ENCODE assay signal across 13 mouse cellular contexts in genomic region chr6:137696445-137697204, GRCm38 (mm10). TPM values are rescaled to one million over a fixed set of nuclear protein-coding genes. Genes with fewer than 3 reads are reported as not detected.
DNase-seq lines count a peak whose midpoint lies in the region; ATAC-seq and TF ChIP-seq lines count a peak whose summit lies in the region.
"Had no signal": no experiment of that assay in that cellular context is flagged by ENCODE, and none has a peak within 500 bp of the region (broad histone marks: within the 10 kb centered on the region; RNA-seq: fewer than 3 reads in every experiment).

No protein-coding gene starts in this region.

- no peak for TF ChIP-seq POLR2A in lung, adult 2 months (IDR thresholded peaks at IDR 0.05; ENCODE audit: borderline replicate concordance, extremely low read depth, low read depth, low read length)
- no peak for TF ChIP-seq POLR2A in small intestine, adult 2 months (IDR thresholded peaks at IDR 0.05; ENCODE audit: low read depth, low read length)

- H3K36me3 ChIP-seq in lung, embryonic 15.5 days, result no peaks in the 10 kb centered on the region
- H3K36me3 ChIP-seq in liver, embryonic 13.5 days, result no peaks in the 10 kb centered on the region
- H3K36me3 ChIP-seq in small intestine, adult 2 months (ENCODE audit: control insufficient read depth, insufficient read depth, low read length), result no peaks in the 10 kb centered on the region
- no peaks in the 10 kb centered on the region for H3K36me3 ChIP-seq in forebrain, embryonic 12.5 days (replicated peaks)
- H3K36me3 ChIP-seq: hindbrain, embryonic 10.5 days; neural tube, embryonic 12.5 days had no signal

- peak overlapping the region; percentile 20; the same call in 1 of the 2 replicates for H3K27ac ChIP-seq in gastrocnemius, adult 2 months
- peak overlapping the region; percentile 50 for H3K27ac ChIP-seq in lung, embryonic 15.5 days
- H3K27ac ChIP-seq in liver, embryonic 13.5 days, result no peak overlapping the region
- H3K27ac ChIP-seq in small intestine, adult 2 months (ENCODE audit: insufficient read depth, low read depth, low read length), result 0 out of 2 replicates have a peak overlapping the region, but pooled peaks have one; percentile 9
- H3K27ac ChIP-seq in forebrain, embryonic 12.5 days, result no peak overlapping the region
- H3K27ac ChIP-seq: hindbrain, embryonic 10.5 days; neural tube, embryonic 12.5 days had no signal

- H3K27me3 ChIP-seq in lung, embryonic 15.5 days, result no peaks in the 10 kb centered on the region
- H3K27me3 ChIP-seq in liver, embryonic 13.5 days, result no peaks in the 10 kb centered on the region
- H3K27me3 ChIP-seq in small intestine, adult 2 months (ENCODE audit: control insufficient read depth, insufficient read depth, low read length), result no peaks in the 10 kb centered on the region
- H3K27me3 ChIP-seq in forebrain, embryonic 12.5 days, result peaks cover 5% of the 10 kb centered on the region; the same call in 1 of the 2 replicates
- H3K27me3 ChIP-seq: neural tube, embryonic 12.5 days had no signal

- WGBS in lung, embryonic 15.5 days, result 61% methylated on average over 8 of the region's 8 CpGs
- 39% methylated on average over 8 of the region's 8 CpGs for WGBS in lung, adult 2 months
- 35% methylated on average over 8 of the region's 8 CpGs for WGBS in liver, embryonic 13.5 days (ENCODE audit: insufficient replicate concordance)
- WGBS in small intestine, adult 2 months, result 55% methylated on average over 8 of the region's 8 CpGs
- WGBS in forebrain, embryonic 12.5 days, result 69% methylated on average over 8 of the region's 8 CpGs

- no peak overlapping the region for H3K4me3 ChIP-seq in gastrocnemius, adult 2 months
- no peak overlapping the region for H3K4me3 ChIP-seq in lung, embryonic 15.5 days
- H3K4me3 ChIP-seq in lung, adult 2 months (replicated peaks; ENCODE audit: extremely low read depth, low read depth, low read length), result no peak overlapping the region
- H3K4me3 ChIP-seq in liver, embryonic 13.5 days (replicated peaks), result no peak overlapping the region
- H3K4me3 ChIP-seq in small intestine, adult 2 months (ENCODE audit: low read depth, low read length), result no peak overlapping the region
- H3K4me3 ChIP-seq in forebrain, embryonic 12.5 days (replicated peaks), result no peak overlapping the region
- H3K4me3 ChIP-seq: hindbrain, embryonic 10.5 days; neural tube, embryonic 12.5 days had no signal

- TF ChIP-seq CTCF in gastrocnemius, adult 2 months (IDR thresholded peaks at IDR 0.05), result no peak
- no peak for TF ChIP-seq CTCF in lung, adult 2 months (IDR thresholded peaks at IDR 0.05; ENCODE audit: insufficient read depth, low read length)
- TF ChIP-seq CTCF in small intestine, adult 2 months (IDR thresholded peaks at IDR 0.05; ENCODE audit: extremely low read depth, insufficient read length, insufficient replicate concordance, low read depth, low read length), result no peak

- no peaks in the 10 kb centered on the region for H3K9me3 ChIP-seq in lung, embryonic 15.5 days
- H3K9me3 ChIP-seq in liver, embryonic 13.5 days (replicated peaks), result no peaks in the 10 kb centered on the region
- H3K9me3 ChIP-seq in forebrain, embryonic 12.5 days, result no peaks in the 10 kb centered on the region
- H3K9me3 ChIP-seq: hindbrain, embryonic 10.5 days; neural tube, embryonic 12.5 days had no signal

- no peak overlapping the region for H3K4me2 ChIP-seq in lung, embryonic 15.5 days
- no peak overlapping the region for H3K4me2 ChIP-seq in liver, embryonic 13.5 days
- H3K4me2 ChIP-seq in forebrain, embryonic 12.5 days, result no peak overlapping the region
- H3K4me2 ChIP-seq: neural tube, embryonic 12.5 days had no signal

- DNase-seq in gastrocnemius, adult 2 months, result no peak
- no peak for DNase-seq in gastrocnemius, postnatal 10 days
- DNase-seq in lung, adult 2 months, result no peak
- no peak for DNase-seq in liver, embryonic 13.5 days
- DNase-seq in left cerebral cortex, adult 9 months (ENCODE audit: low spot score in 2 of 2), result no peak
- DNase-seq: adrenal gland, postnatal 36 days; cerebellum, postnatal 36 days had no signal

- no peak for ATAC-seq in lung, embryonic 15.5 days (ENCODE audit: borderline replicate concordance, extremely low read depth, low FRiP score, low TSS enrichment)
- peak; percentile 48; the same call in 1 of the 2 replicates for ATAC-seq in liver, embryonic 13.5 days (ENCODE audit: low read depth)
- ATAC-seq in forebrain, embryonic 12.5 days (ENCODE audit: low FRiP score), result no peak
- ATAC-seq: forebrain, embryonic 14.5 days had no signal

- intact Hi-C loops in gastrocnemius, adult 2 months (cut with DNase I), result no loop called here

- no peak overlapping the region for H3K9ac ChIP-seq in lung, embryonic 15.5 days
- no peak overlapping the region for H3K9ac ChIP-seq in liver, embryonic 13.5 days
- H3K9ac ChIP-seq in forebrain, embryonic 12.5 days, result no peak overlapping the region
- H3K9ac ChIP-seq: neural tube, embryonic 12.5 days had no signal

- no peaks in the 10 kb centered on the region for H3K4me1 ChIP-seq in lung, embryonic 15.5 days
- no peaks in the 10 kb centered on the region for H3K4me1 ChIP-seq in lung, adult 2 months (ENCODE audit: control insufficient read depth, insufficient read depth, low read length)
- no peaks in the 10 kb centered on the region for H3K4me1 ChIP-seq in liver, embryonic 13.5 days (replicated peaks)
- peaks cover 3% of the 10 kb centered on the region; the same call in 1 of the 2 replicates for H3K4me1 ChIP-seq in small intestine, adult 2 months (ENCODE audit: control insufficient read depth, insufficient read depth, insufficient read length, low read length)
- no peaks in the 10 kb centered on the region for H3K4me1 ChIP-seq in forebrain, embryonic 12.5 days
- H3K4me1 ChIP-seq: hindbrain, embryonic 10.5 days; neural tube, embryonic 12.5 days had no signal

RNA-seq across cellular contexts. Expression of gene Strap, which starts 38.3 kb away (rescaled TPM):
- total RNA-seq in gastrocnemius, adult 2 months (2021), result 10 to 100 TPM; 84.5 to 87.6 TPM
- total RNA-seq in gastrocnemius, postnatal 10 days (2021), result 10 to 100 TPM; 91.5 to 92.5 TPM
- 155 and 161 TPM in 2 replicates for polyA plus RNA-seq in lung, embryonic 15.5 days (2015; fragmentation: Nextera tagmentation; extraction: Ambion mirVana)
- 28.3 and 33.2 TPM in 2 replicates for polyA plus RNA-seq in lung, adult 2 months (2012; rRNA removed)
- 109 and 133 TPM in 2 replicates for polyA plus RNA-seq in liver, embryonic 13.5 days (2015; fragmentation: Nextera tagmentation; extraction: Ambion mirVana)
- 18.0 and 33.9 TPM in 2 replicates for polyA plus RNA-seq in small intestine, adult 2 months (2012; rRNA removed)
- 208 and 212 TPM in 2 replicates for polyA plus RNA-seq in forebrain, embryonic 12.5 days (2016; fragmentation: Nextera tagmentation; extraction: Ambion mirVana)

RNA-seq across cellular contexts. Expression of gene Eps8, which starts 41.9 kb away (rescaled TPM):
- 1 to 10 TPM; 4.3 to 6.9 TPM for total RNA-seq in gastrocnemius, adult 2 months (2021)
- total RNA-seq in gastrocnemius, postnatal 10 days (2021), result 10 to 100 TPM; 11.4 to 14.7 TPM
- 24.5 and 26.0 TPM in 2 replicates for polyA plus RNA-seq in lung, embryonic 15.5 days (2015; fragmentation: Nextera tagmentation; extraction: Ambion mirVana)
- polyA plus RNA-seq in lung, adult 2 months (2012; rRNA removed), result 15.9 and 16.0 TPM in 2 replicates
- polyA plus RNA-seq in liver, embryonic 13.5 days (2015; fragmentation: Nextera tagmentation; extraction: Ambion mirVana), result 1.7 and 1.9 TPM in 2 replicates
- polyA plus RNA-seq in small intestine, adult 2 months (2012; rRNA removed), result 21.9 and 66.0 TPM in 2 replicates
- 8.0 and 9.9 TPM in 2 replicates for polyA plus RNA-seq in forebrain, embryonic 12.5 days (2016; fragmentation: Nextera tagmentation; extraction: Ambion mirVana)

RNA-seq across cellular contexts. Expression of gene Dera, which starts 57.7 kb away (rescaled TPM):
- 1 to 10 TPM; 6.3 to 9.5 TPM for total RNA-seq in gastrocnemius, adult 2 months (2021)
- 10 to 100 TPM; 12.7 to 14.5 TPM for total RNA-seq in gastrocnemius, postnatal 10 days (2021)
- 63.4 and 70.7 TPM in 2 replicates for polyA plus RNA-seq in lung, embryonic 15.5 days (2015; fragmentation: Nextera tagmentation; extraction: Ambion mirVana)
- 5.2 and 6.9 TPM in 2 replicates for polyA plus RNA-seq in lung, adult 2 months (2012; rRNA removed)
- polyA plus RNA-seq in liver, embryonic 13.5 days (2015; fragmentation: Nextera tagmentation; extraction: Ambion mirVana), result 53.1 and 60.9 TPM in 2 replicates
- polyA plus RNA-seq in small intestine, adult 2 months (2012; rRNA removed), result 11.8 and 23.9 TPM in 2 replicates
- 32.3 and 32.7 TPM in 2 replicates for polyA plus RNA-seq in forebrain, embryonic 12.5 days (2016; fragmentation: Nextera tagmentation; extraction: Ambion mirVana)

Comparison
In these comparisons a context has a peak if more than half of its experiments do, and no peak if none do; other contexts are left out.
1. H3K27ac ChIP-seq: peak in gastrocnemius, adult 2 months (single experiment), lung, embryonic 15.5 days (single experiment) and small intestine, adult 2 months (single experiment); none in liver, embryonic 13.5 days (single experiment) and forebrain, embryonic 12.5 days (single experiment).